Mouse (Mus musculus): Measurements from ENCODE around the gene Fbxl19.

The Fbxl19 gene

DNA sequence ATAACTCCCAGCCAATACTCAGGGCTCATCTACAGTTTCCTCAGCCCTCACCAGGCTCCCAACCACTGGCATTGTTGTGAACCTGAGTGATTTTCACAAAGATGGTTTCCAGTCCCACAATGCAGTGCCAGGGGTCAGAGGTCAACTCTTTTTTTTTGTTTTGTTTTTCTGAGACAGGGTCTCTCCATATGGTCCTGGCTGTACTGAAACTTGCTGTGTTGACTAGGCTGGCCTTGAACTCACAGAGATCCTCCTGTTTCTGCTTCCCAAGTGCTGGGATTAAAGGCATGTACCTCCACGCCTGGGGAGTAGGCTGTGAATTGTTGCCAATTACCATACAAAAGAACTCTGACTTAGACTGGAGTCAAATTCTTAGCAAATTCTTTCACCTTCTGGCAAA lies 65.5 kb downstream of the Fbxl19 start:
- DNase-seq, result no peak

DNA sequence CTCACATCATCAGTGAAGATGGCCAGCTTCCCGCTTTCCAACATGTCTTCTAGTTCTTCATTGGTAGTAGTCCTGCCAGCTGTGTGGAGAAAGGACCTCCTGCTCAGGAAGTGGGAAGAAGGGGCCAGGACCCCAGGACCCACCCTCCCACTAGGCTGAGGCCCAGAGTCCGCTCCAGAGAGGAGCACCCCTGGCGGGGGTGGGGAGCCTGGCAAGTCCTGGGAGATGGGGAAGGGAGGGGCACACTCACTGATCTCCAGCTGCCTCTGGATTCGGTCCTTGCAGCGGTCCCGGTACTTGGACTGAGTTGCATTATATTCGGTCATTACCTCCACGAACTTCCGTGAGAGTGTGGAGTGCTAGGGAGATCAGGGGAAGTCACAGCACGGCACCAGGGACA lies 66.3 kb downstream of the Fbxl19 start:
- DNase-seq, result no peak

DNA sequence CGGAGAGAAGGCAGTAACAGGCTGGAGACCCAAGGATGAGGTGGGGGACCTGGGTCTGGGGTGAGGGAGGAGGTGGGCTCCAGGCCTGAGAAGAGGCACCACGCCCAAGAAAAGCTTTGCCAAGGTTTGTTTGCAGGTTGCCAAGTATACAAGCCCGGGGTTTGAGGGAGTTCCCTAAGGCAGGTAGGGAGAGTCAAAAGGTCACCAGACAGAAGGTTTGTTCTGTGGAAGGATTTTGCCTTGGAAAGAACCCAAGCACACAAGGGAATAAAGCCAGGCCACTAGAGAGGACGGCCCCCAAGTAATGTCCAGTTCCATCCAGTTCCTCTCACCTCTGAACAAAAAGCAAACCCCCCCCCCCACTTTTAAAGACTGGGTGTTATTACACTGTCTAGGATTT lies 66.9 kb downstream of the Fbxl19 start:
- no peak for DNase-seq

DNA sequence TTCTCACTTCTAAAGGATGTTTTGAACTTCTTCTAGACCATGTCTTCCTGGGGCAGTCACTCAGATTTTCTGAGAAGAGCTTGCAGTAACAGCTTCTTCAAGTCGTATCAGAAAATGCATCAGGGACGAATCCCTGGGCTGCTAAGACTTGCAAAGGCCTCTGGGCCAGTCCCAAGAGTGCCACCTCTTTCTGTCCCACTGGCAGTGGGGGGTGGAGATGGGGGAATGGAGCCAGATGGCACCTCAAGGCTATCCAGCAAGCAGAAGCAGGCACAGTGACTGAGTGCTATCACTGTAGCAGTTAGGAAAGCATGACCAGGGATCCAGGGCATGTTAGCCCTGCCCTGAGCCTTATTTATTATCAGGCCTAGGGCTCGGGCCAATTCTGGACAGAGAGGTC lies 67.9 kb downstream of the Fbxl19 start:
- no peak for DNase-seq

DNA sequence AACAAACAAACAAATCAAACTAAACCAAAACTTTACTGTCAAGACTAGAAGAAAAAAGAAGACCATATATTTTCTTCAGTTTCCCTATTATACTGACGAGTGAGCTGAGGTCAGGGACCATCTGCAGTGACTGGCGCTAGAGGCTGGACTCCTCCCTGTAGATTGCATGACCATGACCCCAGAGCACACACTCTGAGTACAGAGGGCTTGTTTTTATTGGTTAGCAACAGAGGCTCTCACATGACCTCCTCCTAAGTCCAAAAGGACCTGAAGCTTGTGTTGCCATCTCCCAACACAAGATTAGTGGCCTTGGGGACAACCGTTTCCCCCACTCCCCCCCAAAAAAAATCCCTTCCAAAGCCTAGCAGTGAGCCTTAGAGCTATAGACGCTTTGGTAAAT lies 69.5 kb downstream of the Fbxl19 start:
- DNase-seq, result no peak

DNA sequence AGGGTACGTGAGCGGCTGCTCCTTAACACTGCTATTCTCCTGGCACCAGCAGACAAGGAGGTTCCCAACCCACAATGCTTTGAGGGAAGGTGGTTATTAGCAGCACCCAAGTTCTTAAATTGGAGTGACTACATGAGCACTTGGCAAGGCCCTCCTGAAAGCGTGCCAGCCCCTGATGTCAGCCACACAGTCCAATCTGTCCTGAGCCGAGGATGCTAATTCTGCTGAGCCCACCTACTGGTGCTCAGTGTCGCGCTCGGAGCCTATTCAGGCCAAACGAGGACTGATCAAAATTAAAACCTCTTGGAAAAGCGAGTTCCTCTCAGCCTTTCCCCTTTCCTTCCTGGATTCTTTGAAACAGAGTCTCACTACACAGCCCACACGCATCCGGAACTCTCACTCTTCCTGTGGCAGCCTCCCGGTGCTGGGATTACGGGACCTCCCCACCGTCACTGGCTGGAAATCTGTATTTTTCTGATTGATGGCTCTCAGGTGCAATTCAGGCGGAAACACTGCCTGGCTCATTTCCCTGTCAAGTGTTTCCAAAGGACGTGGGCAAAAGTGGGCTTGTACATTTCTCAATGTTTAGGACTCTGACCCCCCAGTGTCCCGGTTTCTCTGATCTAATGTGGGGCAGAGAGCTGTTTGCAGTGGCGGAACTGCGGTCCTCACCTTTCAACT lies 70.0 kb downstream of the Fbxl19 start:
- peak; percentile 71 for DNase-seq

DNA sequence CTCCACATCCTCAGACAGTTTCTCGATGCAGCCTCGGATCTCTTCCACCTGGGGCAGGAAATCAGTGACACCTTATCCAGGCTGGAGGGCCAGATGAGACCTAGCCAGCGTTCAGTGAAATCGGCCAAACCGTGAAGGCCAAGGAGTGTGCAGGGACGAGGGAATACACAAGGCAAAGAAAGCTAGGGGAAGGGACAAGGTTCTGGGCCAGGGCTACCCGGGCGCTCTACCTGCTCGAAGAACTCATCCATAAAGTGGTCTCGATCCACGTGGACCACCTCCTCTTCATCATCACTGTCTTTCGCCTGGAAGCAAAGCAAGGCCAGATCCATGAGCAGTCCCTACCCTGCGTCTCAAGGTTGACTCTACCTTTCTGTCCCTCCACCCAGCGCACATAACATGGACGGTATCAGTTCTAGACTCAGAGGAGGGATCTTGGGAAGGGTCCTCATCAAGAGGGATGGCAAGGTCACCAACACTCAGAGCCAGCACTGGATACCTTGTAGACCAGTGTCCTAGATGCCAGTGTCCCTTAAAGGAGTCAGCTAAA lies 70.8 kb downstream of the Fbxl19 start:
- DNase-seq, result no peak

DNA sequence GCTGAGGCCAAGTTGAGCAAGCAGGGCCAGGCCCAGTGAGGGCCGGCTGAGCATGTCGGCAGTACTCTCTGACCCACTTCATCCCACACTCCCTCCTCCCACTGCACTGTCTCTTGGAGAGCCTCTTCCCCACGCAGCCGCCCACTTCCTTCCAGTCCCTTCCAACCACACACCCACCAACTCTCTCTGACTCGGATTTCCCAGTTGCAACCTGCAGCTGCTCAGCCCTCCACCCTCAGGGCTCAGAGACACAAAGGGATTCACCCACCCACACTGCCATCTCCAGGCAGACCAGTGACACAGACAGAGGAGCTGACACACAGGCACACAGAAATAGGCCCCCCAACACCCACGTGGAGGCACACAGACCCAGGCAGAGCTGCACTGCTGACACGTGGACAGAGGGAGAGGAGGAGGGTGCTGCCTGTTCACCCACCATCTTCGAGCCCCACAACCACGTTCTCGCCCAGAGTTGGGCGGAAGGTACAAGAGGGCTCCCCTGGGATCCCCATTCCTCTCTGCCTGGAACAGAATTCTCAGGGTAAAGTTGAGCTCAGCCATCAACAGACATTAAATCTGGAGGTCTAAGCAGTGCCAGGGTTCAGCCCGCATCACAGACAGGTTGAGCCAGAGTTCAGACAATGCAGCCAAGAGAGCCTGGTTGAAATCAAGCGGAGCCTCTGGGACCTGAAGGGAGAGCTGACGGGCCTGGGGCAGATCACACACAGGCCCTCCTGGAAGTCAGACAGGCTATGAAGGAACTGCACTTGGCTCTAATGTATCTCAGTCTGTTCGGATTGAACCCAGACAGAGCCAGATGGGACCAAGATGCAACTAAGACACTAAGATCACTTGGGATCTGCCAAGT lies 71.8 kb downstream of the Fbxl19 start:
- peak; percentile 76 for DNase-seq

DNA sequence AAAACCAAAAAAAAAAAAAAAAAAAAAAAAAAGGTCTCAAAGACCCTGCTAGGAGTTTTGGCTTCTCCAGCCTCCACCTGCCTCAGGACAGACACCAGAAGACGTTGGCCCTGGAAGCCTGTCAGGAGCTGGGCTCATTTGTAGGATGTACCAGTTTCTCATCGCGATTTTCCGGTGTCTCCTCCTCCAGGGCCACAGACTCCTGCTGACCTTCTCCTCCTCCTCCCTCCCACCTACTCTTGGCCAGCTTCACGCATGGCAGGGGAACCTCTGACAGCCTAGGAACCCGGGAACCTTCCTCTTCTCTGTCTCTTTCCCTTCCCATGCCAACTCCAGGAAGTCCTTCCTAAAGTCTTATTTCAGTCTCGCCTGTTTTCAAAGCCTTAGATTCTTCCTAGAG lies 72.7 kb downstream of the Fbxl19 start:
- no peak for DNase-seq

DNA sequence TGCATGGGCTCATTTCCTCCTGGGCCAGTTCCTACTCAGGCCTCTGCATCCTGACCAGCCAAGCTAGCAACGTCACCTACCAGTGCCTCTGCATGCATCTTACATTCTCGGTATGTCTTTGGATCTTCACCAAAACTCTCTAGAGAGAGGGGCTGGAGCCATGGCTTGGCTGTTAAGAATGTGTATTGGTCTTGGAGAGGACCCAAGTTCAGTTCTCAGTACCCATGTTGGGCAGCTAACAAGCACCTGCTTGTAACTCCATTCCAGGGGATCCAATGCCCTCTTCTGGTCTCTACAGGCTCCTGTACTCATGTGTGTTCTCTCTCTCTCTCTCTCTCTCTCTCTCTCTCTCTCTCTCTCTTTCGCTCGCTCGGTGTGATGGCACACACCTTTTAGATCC lies 73.4 kb downstream of the Fbxl19 start:
- DNase-seq, result no peak
